Mouse (Mus musculus) right cerebral cortex, adult 2 months (tissue): ENCODE data around the gene Mthfd2l.

Experiments used
- DNase-seq, 2 experiments: peaks; one replicate each; pipeline ENCODE4 v3.0.0; 2021 to 2022; ENCODE audit warnings: low spot score in 2 of 2

The Mthfd2l gene

GRCm38 (mm10) chr5:90945453-90945852 is 14.5 kb downstream of the Mthfd2l start:
- DNase-seq: no peak

- no peak for DNase-seq
Measured at GRCm38 (mm10) chr5:90949499-90949898, 18.6 kb downstream of the Mthfd2l start.

- DNase-seq: peak; percentile 55 to 67
Measured at GRCm38 (mm10) chr5:90951475-90951874, 20.6 kb downstream of the Mthfd2l start.

- no peak for DNase-seq
Measured at GRCm38 (mm10) chr5:90952731-90953481, 22.0 kb downstream of the Mthfd2l start.

GRCm38 (mm10) chr5:90964316-90964715 is 33.4 kb downstream of the Mthfd2l start:
- no peak for DNase-seq

GRCm38 (mm10) chr5:90964764-90965163 is 33.8 kb downstream of the Mthfd2l start:
- DNase-seq: no peak

- DNase-seq: no peak
Measured at GRCm38 (mm10) chr5:90965386-90965785, 34.5 kb downstream of the Mthfd2l start.

GRCm38 (mm10) chr5:90977244-90977643 is 46.3 kb downstream of the Mthfd2l start:
- DNase-seq: peak; percentile 56 to 69

GRCm38 (mm10) chr5:90980297-90980696 is 49.4 kb downstream of the Mthfd2l start:
- peak in 1 of 2 experiments; percentile 21 for DNase-seq

GRCm38 (mm10) chr5:90987605-90988004 is 56.7 kb downstream of the Mthfd2l start:
- no peak for DNase-seq

GRCm38 (mm10) chr5:90988149-90988548 is 57.2 kb downstream of the Mthfd2l start:
- DNase-seq: no peak

- DNase-seq: no peak
Measured at GRCm38 (mm10) chr5:90988592-90988991, 57.7 kb downstream of the Mthfd2l start.

- no peak for DNase-seq
Measured at GRCm38 (mm10) chr5:90999942-91000341, 69.0 kb downstream of the Mthfd2l start.

GRCm38 (mm10) chr5:91015216-91015615 is 84.3 kb downstream of the Mthfd2l start:
- DNase-seq: no peak

- no peak for DNase-seq
Measured at GRCm38 (mm10) chr5:91023114-91023513, 92.2 kb downstream of the Mthfd2l start.

GRCm38 (mm10) chr5:91027164-91027563 is 96.2 kb downstream of the Mthfd2l start, which contains the start of gene Epgn:
Epgn (plus strand) TSS chr5:91027464.
- no peak for DNase-seq

- no peak for DNase-seq
Measured at GRCm38 (mm10) chr5:91027840-91028239, 96.9 kb downstream of the Mthfd2l start.

- no peak for DNase-seq
Measured at GRCm38 (mm10) chr5:91030629-91031028, 99.7 kb downstream of the Mthfd2l start.

GRCm38 (mm10) chr5:91035341-91035740 is 104.4 kb downstream of the Mthfd2l start:
- DNase-seq: no peak

- DNase-seq: no peak
Measured at GRCm38 (mm10) chr5:91036628-91037027, 105.7 kb downstream of the Mthfd2l start.

GRCm38 (mm10) chr5:91037756-91038155 is 106.8 kb downstream of the Mthfd2l start:
- DNase-seq: no peak

GRCm38 (mm10) chr5:91038547-91038946 is 107.6 kb downstream of the Mthfd2l start:
- peak; percentile 2 to 6 for DNase-seq

GRCm38 (mm10) chr5:91038963-91039362 is 108.0 kb downstream of the Mthfd2l start:
- no peak for DNase-seq

GRCm38 (mm10) chr5:91047987-91048386 is 117.1 kb downstream of the Mthfd2l start:
- no peak for DNase-seq
